Mouse (Mus musculus) intestine, embryonic 14.5 days (tissue): ENCODE data around the gene Serpinb7. TPM values are rescaled to one million over a fixed set of nuclear protein-coding genes. Genes with fewer than 3 reads are reported as not detected.

Source experiments
- polyA plus RNA-seq: library from polyadenylated mRNA; unstranded; fragments of >200 nt; fragmentation: Nextera tagmentation; extraction: Ambion mirVana; gene quantifications from 2 replicates; pipeline ENCODE4 v1.2.1, GENCODE M21; 2014

The Serpinb7 gene
- polyA plus RNA-seq, 1 experiment from 2014 or later, result not detected

Other genes starting within 250 kb of the Serpinb7 start
- not detected in 2 replicates for gene Serpinb3b, start 121.3 kb upstream of the Serpinb7 start, polyA plus RNA-seq
- not detected in 2 replicates for gene Serpinb3c, start 121.3 kb upstream of the Serpinb7 start, polyA plus RNA-seq
- not detected in 2 replicates for gene Serpinb11, start 38.5 kb upstream of the Serpinb7 start, polyA plus RNA-seq
- gene Serpinb2, start 111.8 kb downstream of the Serpinb7 start, polyA plus RNA-seq, result 0.08 TPM in 1 of 2 replicates, not detected in the other
- gene Serpinb8, start 190.4 kb downstream of the Serpinb7 start, polyA plus RNA-seq, result 0.78 and 0.95 TPM in 2 replicates